Comparison of ENCODE assay signal across 7 mouse cellular contexts in genomic region chr6:47286247-47286967, GRCm38 (mm10).
DNase-seq lines count a peak whose midpoint lies in the region; ATAC-seq and TF ChIP-seq lines count a peak whose summit lies in the region.
"Not testable (repeated sequence)": the region's sequence is repeated elsewhere in the genome, so short reads cannot be mapped to it uniquely, and the experiment has no call there.

No protein-coding gene starts in this region.

- not testable (repeated sequence) for H3K9ac ChIP-seq in forebrain, embryonic 14.5 days (ENCODE audit: low read length); hindbrain, embryonic 11.5 days (ENCODE audit: low read depth, low read length); hindbrain, postnatal 0 days (replicated peaks; ENCODE audit: low read length); midbrain, embryonic 12.5 days (replicated peaks); neural tube, embryonic 11.5 days (ENCODE audit: low read length)

- H3K9me3 ChIP-seq in forebrain, embryonic 14.5 days (replicated peaks; ENCODE audit: control insufficient read depth, low read length); hindbrain, embryonic 11.5 days (ENCODE audit: control insufficient read depth, low read length); hindbrain, postnatal 0 days (ENCODE audit: low read length); limb, embryonic 10.5 days (replicated peaks); midbrain, embryonic 12.5 days; neural tube, embryonic 11.5 days (ENCODE audit: control insufficient read depth, low read length): not testable (repeated sequence)

- WGBS in forebrain, embryonic 14.5 days = 54% methylated on average over 12 of the region's 12 CpGs
- WGBS in hindbrain, embryonic 11.5 days = 54% methylated on average over 12 of the region's 12 CpGs
- whole genome bisulfite sequencing in hindbrain, postnatal 0 days = 49% methylated on average over 12 of the region's 12 CpGs
- 53% methylated on average over 12 of the region's 12 CpGs for WGBS in limb, embryonic 10.5 days
- 65% methylated on average over 12 of the region's 12 CpGs for WGBS in midbrain, embryonic 12.5 days
- WGBS in neural tube, embryonic 11.5 days = 38% methylated on average over 12 of the region's 12 CpGs

- peak overlapping the region; percentile 58; the same call in 1 of the 2 replicates for H3K27ac ChIP-seq in forebrain, embryonic 14.5 days (ENCODE audit: low read depth, low read length)
- H3K27ac ChIP-seq in hindbrain, embryonic 11.5 days (ENCODE audit: low read depth, low read length); hindbrain, postnatal 0 days; midbrain, embryonic 12.5 days (replicated peaks); neural tube, embryonic 11.5 days (ENCODE audit: low read depth, low read length): not testable (repeated sequence)
- peak overlapping the region; percentile 46; the same call in 1 of the 2 replicates for H3K27ac ChIP-seq in limb, embryonic 10.5 days

- H3K4me2 ChIP-seq in forebrain, embryonic 14.5 days (ENCODE audit: low read length); hindbrain, embryonic 11.5 days (replicated peaks; ENCODE audit: low read depth, low read length); hindbrain, postnatal 0 days (ENCODE audit: low read depth, low read length); midbrain, embryonic 12.5 days (replicated peaks); neural tube, embryonic 11.5 days (ENCODE audit: low read depth): not testable (repeated sequence)

- H3K27me3 ChIP-seq in forebrain, embryonic 14.5 days (replicated peaks; ENCODE audit: control insufficient read depth, insufficient read depth, low read length); hindbrain, embryonic 11.5 days (ENCODE audit: control insufficient read depth, insufficient read depth, low read length); hindbrain, postnatal 0 days (ENCODE audit: insufficient read depth, low read length); limb, embryonic 10.5 days (ENCODE audit: low read depth, poor library complexity, severe bottlenecking); midbrain, embryonic 12.5 days; neural tube, embryonic 11.5 days (ENCODE audit: control insufficient read depth, insufficient read depth, low read length): not testable (repeated sequence)

- DNase-seq in ZHBTc4 (ENCODE audit: low read depth, low spot score) = peak; percentile 23
- DNase-seq in forebrain, embryonic 14.5 days (ENCODE audit: low spot score); hindbrain, embryonic 11.5 days (ENCODE audit: low spot score); hindbrain, postnatal 0 days (ENCODE audit: low spot score); limb, embryonic 10.5 days (ENCODE audit: low spot score); neural tube, embryonic 11.5 days (ENCODE audit: low spot score): not testable (repeated sequence)

- H3K4me1 ChIP-seq in forebrain, embryonic 14.5 days (ENCODE audit: control insufficient read depth, insufficient read depth, low read length); hindbrain, embryonic 11.5 days (replicated peaks; ENCODE audit: control insufficient read depth, insufficient read depth, low read length); hindbrain, postnatal 0 days (ENCODE audit: insufficient read depth, low read length); limb, embryonic 10.5 days; neural tube, embryonic 11.5 days (ENCODE audit: control insufficient read depth, insufficient read depth, low read length): not testable (repeated sequence)
- H3K4me1 ChIP-seq in midbrain, embryonic 12.5 days = peaks cover 16% of the 10 kb centered on the region

- not testable (repeated sequence) for TF ChIP-seq CTCF in hindbrain, postnatal 0 days (IDR thresholded peaks at IDR 0.05; ENCODE audit: low read depth)

- not testable (repeated sequence) for H3K36me3 ChIP-seq in forebrain, embryonic 14.5 days (ENCODE audit: control insufficient read depth, insufficient read depth, low read length); hindbrain, embryonic 11.5 days (ENCODE audit: control insufficient read depth, insufficient read depth, low read length); hindbrain, postnatal 0 days (ENCODE audit: insufficient read depth, low read length); limb, embryonic 10.5 days; midbrain, embryonic 12.5 days; neural tube, embryonic 11.5 days (ENCODE audit: control insufficient read depth, insufficient read depth, low read length)

- ATAC-seq in forebrain, embryonic 14.5 days = 0 out of 2 replicates have a peak, but pooled peaks have one; percentile 22
- peak; percentile 7; the same call in 1 of the 2 replicates for ATAC-seq in hindbrain, embryonic 11.5 days (ENCODE audit: low FRiP score)
- ATAC-seq in hindbrain, postnatal 0 days = peak; percentile 65
- ATAC-seq in midbrain, embryonic 12.5 days (ENCODE audit: low FRiP score, low read depth) = peak; percentile 42; the same call in 1 of the 2 replicates
- ATAC-seq in neural tube, embryonic 11.5 days (ENCODE audit: insufficient read depth, low FRiP score, low TSS enrichment) = peak; percentile 27; the same call in 1 of the 2 replicates

- H3K4me3 ChIP-seq in forebrain, embryonic 14.5 days (ENCODE audit: low read depth, low read length); hindbrain, embryonic 11.5 days (ENCODE audit: low read depth, low read length); hindbrain, postnatal 0 days (ENCODE audit: low read length); midbrain, embryonic 12.5 days; neural tube, embryonic 11.5 days (ENCODE audit: low read depth, low read length): not testable (repeated sequence)
- peak overlapping the region; percentile 12; the same call in 1 of the 2 replicates for H3K4me3 ChIP-seq in limb, embryonic 10.5 days

Comparison
In these comparisons a context has a peak if more than half of its experiments do, and no peak if none do; other contexts are left out.
1. ATAC-seq: peak in every context shown above with its lines; median percentile 65 in hindbrain, postnatal 0 days; 42 in midbrain, embryonic 12.5 days; 27 in neural tube, embryonic 11.5 days; 22 in forebrain, embryonic 14.5 days; 7 in hindbrain, embryonic 11.5 days.